Mouse (Mus musculus): Measurements from ENCODE around the gene Dop1b.

Dop1b gene

GRCm38 (mm10) chr16:93714426-93714825 is 2.7 kb downstream of the Dop1b start:
- no peak for DNase-seq

- DNase-seq, result peak; percentile 13
Measured at GRCm38 (mm10) chr16:93715826-93716225, 4.1 kb downstream of the Dop1b start.

- DNase-seq, result peak; percentile 96
Measured at GRCm38 (mm10) chr16:93717299-93717703, 5.6 kb downstream of the Dop1b start.

- no peak for DNase-seq
Measured at GRCm38 (mm10) chr16:93721771-93722170, 10.1 kb downstream of the Dop1b start.

- DNase-seq, result no peak
Measured at GRCm38 (mm10) chr16:93722476-93722875, 10.8 kb downstream of the Dop1b start.

GRCm38 (mm10) chr16:93725417-93726144 is 13.9 kb downstream of the Dop1b start:
- no peak for DNase-seq

- DNase-seq, result no peak
Measured at GRCm38 (mm10) chr16:93726186-93726585, 14.5 kb downstream of the Dop1b start.

GRCm38 (mm10) chr16:93728676-93729075 is 17.0 kb downstream of the Dop1b start:
- no peak for DNase-seq

GRCm38 (mm10) chr16:93729801-93730721 is 18.4 kb downstream of the Dop1b start:
- DNase-seq, result peak; percentile 49

- DNase-seq, result no peak
Measured at GRCm38 (mm10) chr16:93731310-93731709, 19.6 kb downstream of the Dop1b start.

GRCm38 (mm10) chr16:93732875-93733569 is 21.3 kb downstream of the Dop1b start:
- DNase-seq, result no peak

- DNase-seq, result no peak
Measured at GRCm38 (mm10) chr16:93739251-93739650, 27.5 kb downstream of the Dop1b start.

- no peak for DNase-seq
Measured at GRCm38 (mm10) chr16:93742903-93743302, 31.2 kb downstream of the Dop1b start.

GRCm38 (mm10) chr16:93744049-93744490 is 32.4 kb downstream of the Dop1b start:
- no peak for DNase-seq

GRCm38 (mm10) chr16:93744804-93745340 is 33.2 kb downstream of the Dop1b start:
- no peak for DNase-seq

GRCm38 (mm10) chr16:93746397-93746796 is 34.7 kb downstream of the Dop1b start:
- no peak for DNase-seq

GRCm38 (mm10) chr16:93746957-93747356 is 35.3 kb downstream of the Dop1b start:
- no peak for DNase-seq

- DNase-seq, result no peak
Measured at GRCm38 (mm10) chr16:93747421-93747820, 35.7 kb downstream of the Dop1b start.

GRCm38 (mm10) chr16:93749147-93749910 is 37.6 kb downstream of the Dop1b start:
- DNase-seq, result no peak

GRCm38 (mm10) chr16:93750464-93750863 is 38.8 kb downstream of the Dop1b start:
- no peak for DNase-seq

- no peak for DNase-seq
Measured at GRCm38 (mm10) chr16:93751816-93752215, 40.1 kb downstream of the Dop1b start.

- DNase-seq, result no peak
Measured at GRCm38 (mm10) chr16:93756622-93757021, 44.9 kb downstream of the Dop1b start.

Data from cerebellum, adult 8-10 months (tissue).